Mouse (Mus musculus) c-Kit-positive CD71-negative TER-119-negative erythroid progenitor cells, embryonic 14.5 days (primary cell): ENCODE measurements around the gene Wdr70.

Source experiments
- DNase-seq: peaks from one replicate; pipeline ENCODE4 v3.0.0-alpha.2; 2013; ENCODE audit warnings: low read depth

Wdr70 gene

DNA sequence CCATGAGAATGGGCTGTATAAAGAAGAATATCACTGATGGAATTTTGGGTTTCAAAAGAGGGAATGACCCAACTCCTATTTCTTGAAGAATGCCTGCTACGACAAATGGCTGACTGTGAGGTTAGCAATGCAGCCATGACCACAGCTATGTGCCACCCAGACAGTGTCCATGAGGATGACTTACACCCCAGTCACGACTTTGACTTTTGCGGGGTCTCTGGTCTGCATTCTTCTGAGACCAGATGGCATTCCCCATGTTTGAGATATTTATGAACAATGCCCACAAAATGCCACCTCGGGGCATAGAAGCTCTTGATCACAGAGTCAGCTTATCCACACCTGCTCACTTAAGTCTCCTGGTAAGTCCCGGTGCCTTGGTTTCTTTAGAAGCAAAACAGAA, 236.1 kb downstream of the Wdr70 start:
- no peak for DNase-seq

DNA sequence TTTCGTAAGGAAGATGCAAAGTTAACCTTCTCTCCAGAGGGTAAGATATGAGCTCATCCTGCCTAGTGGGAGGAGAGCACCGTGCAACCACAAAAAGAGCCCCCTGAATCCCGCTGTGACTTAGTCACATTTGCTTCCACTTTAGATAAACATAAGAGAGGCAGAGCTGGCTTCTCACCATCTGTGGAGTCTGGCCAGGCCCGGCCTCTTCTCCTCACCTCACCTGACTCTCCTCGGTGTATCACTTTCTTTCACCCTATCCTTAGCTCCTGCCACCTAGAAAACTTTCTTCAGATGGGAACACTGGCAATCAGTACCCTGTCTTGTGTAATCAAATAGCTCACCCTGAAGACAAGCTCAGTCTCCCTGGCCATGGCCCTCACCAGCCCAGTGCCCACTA, 240.2 kb downstream of the Wdr70 start:
- DNase-seq = no peak

DNA sequence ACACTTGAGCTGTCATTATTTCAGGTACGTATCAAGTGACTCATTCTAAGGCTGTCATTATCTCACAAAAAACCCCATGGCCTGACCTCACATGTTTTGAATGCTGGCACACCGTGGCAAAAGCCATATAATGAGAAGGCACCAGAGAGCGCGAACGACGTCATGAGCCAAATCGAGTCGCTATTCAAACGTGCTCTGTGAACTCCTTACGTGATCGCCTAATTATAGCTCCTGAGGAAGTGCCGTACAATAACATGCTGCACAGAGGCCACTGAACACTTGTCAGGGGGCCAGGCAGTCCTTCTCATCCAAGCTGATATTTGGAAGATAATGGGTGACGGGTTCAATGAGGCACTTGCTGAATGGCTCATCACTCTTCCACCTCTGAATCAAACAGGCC, 241.6 kb downstream of the Wdr70 start:
- DNase-seq = no peak

DNA sequence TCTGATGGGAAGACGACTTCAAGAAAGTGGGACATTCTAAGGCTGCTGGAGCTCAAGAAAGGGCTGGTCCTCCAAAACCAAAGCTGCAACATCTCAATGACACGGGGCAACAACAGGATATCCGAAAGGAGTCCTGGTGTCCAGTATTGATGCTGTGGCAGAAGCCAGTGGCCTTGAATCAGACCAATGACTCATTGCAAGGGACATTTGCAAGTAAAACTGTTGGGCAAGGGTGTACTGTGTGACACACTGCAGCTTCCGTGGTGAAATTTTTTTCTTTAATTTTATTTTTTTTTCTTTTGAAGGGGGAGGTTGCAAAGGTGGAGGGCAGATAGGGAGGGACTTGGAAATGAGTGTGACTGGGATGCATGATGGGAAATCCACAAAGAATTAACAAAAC, 256.6 kb downstream of the Wdr70 start:
- no peak for DNase-seq

- no peak for DNase-seq
Observed at GRCm38 (mm10) chr15:7841664-7842063, 257.3 kb downstream of the Wdr70 start.

GRCm38 (mm10) chr15:7838921-7839309, 260.1 kb downstream of the Wdr70 start:
- DNase-seq = no peak

GRCm38 (mm10) chr15:7838060-7838920, 260.7 kb downstream of the Wdr70 start:
- DNase-seq = no peak

DNA sequence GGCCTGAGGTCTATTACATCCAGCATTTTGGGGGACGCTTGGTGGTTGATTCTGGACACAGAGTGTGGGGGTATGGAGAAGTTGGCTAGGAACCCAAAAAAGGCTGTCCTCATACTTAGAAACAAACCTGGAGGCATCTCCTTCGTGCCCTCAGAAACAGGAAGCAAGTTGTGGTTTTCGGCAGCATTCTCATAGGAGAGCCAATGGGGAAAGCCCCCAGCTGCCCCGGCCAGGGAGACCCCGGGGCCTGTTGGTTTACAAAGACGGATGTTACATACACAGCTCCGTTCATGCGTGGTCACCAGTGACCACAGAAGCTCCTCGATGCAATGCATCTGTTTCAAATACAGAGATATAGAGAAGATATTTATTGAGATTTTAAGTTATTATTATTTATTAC, 263.6 kb downstream of the Wdr70 start:
- no peak for DNase-seq

DNA sequence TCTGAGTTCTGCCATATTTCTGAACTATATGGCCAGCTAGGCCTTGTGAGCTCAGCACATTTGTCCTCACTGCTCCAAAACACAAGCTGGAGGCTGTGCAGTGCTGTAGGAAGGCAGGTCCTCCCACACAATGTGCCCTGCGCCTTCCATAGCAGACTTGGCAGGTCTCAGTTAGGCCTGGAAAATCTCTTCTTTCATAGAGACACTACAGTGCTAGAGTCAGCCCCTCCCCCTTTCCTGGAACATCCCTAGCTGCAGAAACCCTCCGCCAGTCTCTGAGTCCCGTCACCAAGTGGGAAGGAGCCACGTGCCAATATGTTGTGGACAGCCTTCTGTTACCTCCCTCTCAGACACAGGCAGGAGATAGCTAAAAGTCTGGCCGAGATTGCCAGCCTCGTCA, 273.5 kb downstream of the Wdr70 start:
- no peak for DNase-seq

- DNase-seq = no peak
Observed at GRCm38 (mm10) chr15:7823886-7824285, 275.1 kb downstream of the Wdr70 start.
